Mouse (Mus musculus) intestine, embryonic 16.5 days (tissue): ENCODE measurements around the gene Mgp. TPM values are rescaled to one million over a fixed set of nuclear protein-coding genes. Genes with fewer than 3 reads are reported as not detected.

Source experiments
- ATAC-seq: fragments of 200-750 bp; cut with Nextera tagmentation; 2 replicates; pipeline ENCODE4 v1.8.0; 2017; ENCODE audit warnings: moderate TSS enrichment, moderate library complexity
- H3K27ac ChIP-seq: fragments of 300-500 bp; sonication (generic); 2 replicates; pipeline ENCODE4 v1.5.1; 2014; ENCODE audit warnings: mild to moderate bottlenecking, low read length
- H3K27me3 ChIP-seq: fragments of 300-500 bp; sonication (generic); replicated peaks from 2 replicates; pipeline ENCODE4 v1.6.1; 2014; ENCODE audit warnings: low read length, control low read depth, mixed read lengths; ENCODE audit not compliant: control insufficient read depth, insufficient read depth
- H3K36me3 ChIP-seq: fragments of 300-500 bp; sonication (generic); 2 replicates; pipeline ENCODE4 v1.6.1; 2014; ENCODE audit warnings: low read length, control low read depth; ENCODE audit not compliant: control insufficient read depth, insufficient read depth
- H3K4me1 ChIP-seq: fragments of 300-500 bp; sonication (generic); 2 replicates; pipeline ENCODE4 v1.6.1; 2014; ENCODE audit warnings: low read length, control low read depth, mixed read lengths; ENCODE audit not compliant: control insufficient read depth, insufficient read depth
- H3K4me2 ChIP-seq: fragments of 300-500 bp; sonication (generic); 2 replicates; pipeline ENCODE4 v1.6.1; 2014; ENCODE audit warnings: low read depth, low read length, control low read depth
- H3K4me3 ChIP-seq: fragments of 300-500 bp; sonication (generic); 2 replicates; pipeline ENCODE4 v1.5.1; 2014; ENCODE audit warnings: mild to moderate bottlenecking, low read length
- H3K9ac ChIP-seq: fragments of 300-500 bp; sonication (generic); 2 replicates; pipeline ENCODE4 v1.6.1; 2014; ENCODE audit warnings: low read depth, low read length
- H3K9me3 ChIP-seq: fragments of 300-500 bp; sonication (generic); 2 replicates; pipeline ENCODE4 v1.6.1; 2016; ENCODE audit warnings: low read length, control low read depth; ENCODE audit not compliant: control insufficient read depth
- WGBS: fragments of 180-500 bp; shearing (Covaris S2); extraction: QIAGEN DNeasy Blood & Tissue Kit; methylation state at CpG from one replicate; pipeline ENCODE4 v1.1.7; 2014; 5-methylcytosine and 5-hydroxymethylcytosine counted together
- polyA plus RNA-seq: library from polyadenylated mRNA; unstranded; fragments of >200 nt; fragmentation: Nextera tagmentation; extraction: Ambion mirVana; gene quantifications from 2 replicates; pipeline ENCODE4 v1.2.1, GENCODE M21; 2015

The Mgp gene
- polyA plus RNA-seq, 1 experiment from 2014 or later, result 93.4 TPM

GRCm38 (mm10) chr6:136827881-136828561 is 47.6 kb downstream of the Mgp start, which contains the start of gene Wbp11:
TSS of gene Wbp11 (minus strand) at chr6:136828233.
- H3K9me3 ChIP-seq, result no peaks in the 10 kb centered on the region
- peak within 1 kb of the TSS; percentile 100 for H3K4me3 ChIP-seq
- H3K4me2 ChIP-seq, result peak within 1 kb of the TSS; percentile 81
- peak; percentile 100 for ATAC-seq
- WGBS, result under 1% methylated on average over 45 of the region's 45 CpGs
- H3K27me3 ChIP-seq, result no peaks in the 10 kb centered on the region
- no peaks in the 10 kb centered on the region; the same call in 1 of the 2 replicates for H3K36me3 ChIP-seq
- H3K4me1 ChIP-seq, result peaks cover 3% of the 10 kb centered on the region; the same call in 1 of the 2 replicates
- H3K9ac ChIP-seq, result peak within 1 kb of the TSS; percentile 100
- H3K27ac ChIP-seq, result peak within 1 kb of the TSS; percentile 59; the same call in 1 of the 2 replicates

GRCm38 (mm10) chr6:136827516-136827880 is 48.1 kb downstream of the Mgp start, which contains the start of gene BC049715:
TSS of gene BC049715 (plus strand) at chr6:136827626.
- Histone ChIP-seq H3K27ac (peak within 1 kb of the TSS; percentile 59; the same call in 1 of the 2 replicates), H3K27me3 (no peaks in the 10 kb centered on the region), H3K4me1 (peaks cover 3% of the 10 kb centered on the region; the same call in 1 of the 2 replicates), H3K4me2 (peak within 1 kb of the TSS; percentile 81), H3K36me3 (peaks cover under 1% of the 10 kb centered on the region; the same call in 1 of the 2 replicates), H3K9me3 (no peaks in the 10 kb centered on the region), H3K4me3 (peak within 1 kb of the TSS; percentile 100), H3K9ac (peak within 1 kb of the TSS; percentile 100)
- under 1% methylated on average over 34 of the region's 34 CpGs for WGBS
- no peak for ATAC-seq

GRCm38 (mm10) chr6:136827116-136827515 is 48.5 kb downstream of the Mgp start:
- peak overlapping the region; percentile 81 for H3K4me2 ChIP-seq
- H3K9me3 ChIP-seq, result no peaks in the 10 kb centered on the region
- peaks cover 3% of the 10 kb centered on the region; the same call in 1 of the 2 replicates for H3K36me3 ChIP-seq
- H3K9ac ChIP-seq, result peak overlapping the region; percentile 100
- ATAC-seq, result no peak
- peak overlapping the region; percentile 100 for H3K4me3 ChIP-seq
- WGBS, result 16% methylated on average over 7 of the region's 7 CpGs
- no peak overlapping the region for H3K27ac ChIP-seq
- H3K4me1 ChIP-seq, result peaks cover 3% of the 10 kb centered on the region; the same call in 1 of the 2 replicates
- no peaks in the 10 kb centered on the region for H3K27me3 ChIP-seq

GRCm38 (mm10) chr6:136824987-136825386 is 50.6 kb downstream of the Mgp start:
- H3K27ac ChIP-seq, result no peak overlapping the region
- no peak overlapping the region for H3K9ac ChIP-seq
- H3K4me3 ChIP-seq, result no peak overlapping the region
- no peaks in the 10 kb centered on the region for H3K27me3 ChIP-seq
- no peak for ATAC-seq
- H3K4me2 ChIP-seq, result no peak overlapping the region
- peaks cover 21% of the 10 kb centered on the region for H3K36me3 ChIP-seq
- no peaks in the 10 kb centered on the region for H3K9me3 ChIP-seq
- WGBS, result 93% methylated on average over 8 of the region's 8 CpGs
- peaks cover 3% of the 10 kb centered on the region; the same call in 1 of the 2 replicates for H3K4me1 ChIP-seq

Other genes with a start within 250 kb of the Mgp start
- gene Plbd1, start 213.9 kb downstream of the Mgp start, polyA plus RNA-seq, result 32.8 and 42.1 TPM in 2 replicates
- gene Gucy2c, start 94.1 kb downstream of the Mgp start, polyA plus RNA-seq, result 91.5 and 109 TPM in 2 replicates
- 0.40 and 0.49 TPM in 2 replicates for gene Hist4h4, start 71.4 kb downstream of the Mgp start, polyA plus RNA-seq
- 217 and 222 TPM in 2 replicates for gene H2afj, start 67.6 kb downstream of the Mgp start, polyA plus RNA-seq
- 0.65 and 0.93 TPM in 2 replicates for gene BC049715, start 48.2 kb downstream of the Mgp start, polyA plus RNA-seq
- gene Wbp11, start 47.6 kb downstream of the Mgp start, polyA plus RNA-seq, result 82.1 and 82.3 TPM in 2 replicates
- gene Smco3, start 40.4 kb downstream of the Mgp start, polyA plus RNA-seq, result 2.4 and 2.6 TPM in 2 replicates
- 2.8 and 3.1 TPM in 2 replicates for gene Art4, start 18.1 kb downstream of the Mgp start, polyA plus RNA-seq
- 23.9 and 28.7 TPM in 2 replicates for gene Erp27, start 46.4 kb upstream of the Mgp start, polyA plus RNA-seq
- gene Pde6h, start 48.0 kb upstream of the Mgp start, polyA plus RNA-seq, result 0.40 TPM in 1 of 2 replicates, not detected in the other
- gene Arhgdib, start 66.1 kb upstream of the Mgp start, polyA plus RNA-seq, result 42.1 and 44.0 TPM in 2 replicates